Mouse (Mus musculus) neural tube, embryonic 12.5 days (tissue): Measurements from ENCODE around the gene Efcab9. TPM values are rescaled to one million over a fixed set of nuclear protein-coding genes. Genes with fewer than 3 reads are reported as not detected.

Experiments
- ATAC-seq: fragments of 200-750 bp; cut with Nextera tagmentation; 2 replicates; pipeline ENCODE4 v1.8.0; 2017; ENCODE audit warnings: low read depth, mild to moderate bottlenecking, moderate TSS enrichment, moderate library complexity; ENCODE audit not compliant: low FRiP score
- H3K27ac ChIP-seq: fragments of 300-500 bp; sonication (generic); 2 replicates; pipeline ENCODE4 v1.5.1; 2016
- H3K27me3 ChIP-seq: fragments of 300-500 bp; sonication (generic); replicated peaks from 2 replicates; pipeline ENCODE4 v1.6.1; 2016; ENCODE audit warnings: mild to moderate bottlenecking
- H3K36me3 ChIP-seq: fragments of 300-500 bp; sonication (generic); 2 replicates; pipeline ENCODE4 v1.6.1; 2016; ENCODE audit warnings: mild to moderate bottlenecking
- H3K4me1 ChIP-seq: fragments of 300-500 bp; sonication (generic); 2 replicates; pipeline ENCODE4 v1.6.1; 2016
- H3K4me2 ChIP-seq: fragments of 300-500 bp; sonication (generic); replicated peaks from 2 replicates; pipeline ENCODE4 v1.6.1; 2016; ENCODE audit warnings: mild to moderate bottlenecking
- H3K4me3 ChIP-seq: fragments of 300-500 bp; sonication (generic); 2 replicates; pipeline ENCODE4 v1.5.1; 2016
- H3K9ac ChIP-seq: fragments of 300-500 bp; sonication (generic); 2 replicates; pipeline ENCODE4 v1.6.1; 2016; ENCODE audit warnings: mild to moderate bottlenecking
- H3K9me3 ChIP-seq: fragments of 300-500 bp; sonication (generic); 2 replicates; pipeline ENCODE4 v1.6.1; 2016; ENCODE audit warnings: mild to moderate bottlenecking
- WGBS: fragments of 180-500 bp; shearing (Covaris S2); methylation state at CpG from one replicate; pipeline ENCODE4 v1.1.7; 2016; 5-methylcytosine and 5-hydroxymethylcytosine counted together
- polyA plus RNA-seq: library from polyadenylated mRNA; unstranded; fragments of >200 nt; fragmentation: Nextera tagmentation; extraction: Ambion mirVana; gene quantifications from 2 replicates; pipeline ENCODE4 v1.2.1, GENCODE M21; 2016

Gene Efcab9
- polyA plus RNA-seq, 1 experiment from 2014 or later, result 0.51 TPM

DNA sequence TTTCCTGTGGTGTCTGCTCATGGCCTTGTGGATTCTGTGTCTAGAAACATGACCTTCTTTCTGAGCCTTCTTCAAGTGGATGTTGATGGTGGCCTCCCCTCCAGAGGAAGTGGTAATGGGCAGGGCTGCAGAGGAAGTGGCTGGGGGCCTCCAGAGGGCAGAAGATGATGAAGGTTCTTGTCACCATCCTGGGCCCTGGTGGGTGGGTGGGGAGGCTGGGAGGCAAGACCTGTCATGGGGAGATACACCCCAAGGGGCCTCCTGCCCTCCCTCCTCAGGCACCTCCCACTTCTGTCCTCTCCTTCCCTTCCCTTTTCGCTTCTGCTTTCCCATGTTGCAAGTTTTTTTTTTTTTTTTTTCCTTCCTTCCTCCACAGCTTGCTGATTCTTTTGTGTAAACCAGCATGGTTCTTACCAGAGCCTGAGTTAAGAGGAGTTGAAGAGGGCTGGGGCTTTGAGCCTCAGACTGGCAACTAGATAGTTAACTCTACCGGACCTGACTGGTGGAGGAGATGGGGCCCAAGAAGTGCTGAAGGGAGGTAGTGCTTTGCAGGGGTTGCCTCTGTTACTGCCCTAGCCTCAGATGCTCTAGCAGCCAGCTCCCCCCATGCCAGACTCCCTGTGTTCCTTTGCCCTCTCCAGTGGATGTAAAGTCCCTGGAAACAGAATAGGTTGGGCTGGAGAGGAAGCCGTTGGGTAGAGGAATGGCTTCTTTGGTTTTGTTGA is 11.0 kb upstream of the Efcab9 start:
- WGBS, result 50% methylated on average over 2 of the region's 3 CpGs
- no peaks in the 10 kb centered on the region for H3K9me3 ChIP-seq
- no peak overlapping the region for H3K27ac ChIP-seq
- peaks cover 23% of the 10 kb centered on the region for H3K4me1 ChIP-seq
- H3K4me2 ChIP-seq, result no peak overlapping the region
- no peak overlapping the region for H3K9ac ChIP-seq
- H3K4me3 ChIP-seq, result no peak overlapping the region
- no peaks in the 10 kb centered on the region for H3K36me3 ChIP-seq
- ATAC-seq, result no peak
- H3K27me3 ChIP-seq, result no peaks in the 10 kb centered on the region

DNA sequence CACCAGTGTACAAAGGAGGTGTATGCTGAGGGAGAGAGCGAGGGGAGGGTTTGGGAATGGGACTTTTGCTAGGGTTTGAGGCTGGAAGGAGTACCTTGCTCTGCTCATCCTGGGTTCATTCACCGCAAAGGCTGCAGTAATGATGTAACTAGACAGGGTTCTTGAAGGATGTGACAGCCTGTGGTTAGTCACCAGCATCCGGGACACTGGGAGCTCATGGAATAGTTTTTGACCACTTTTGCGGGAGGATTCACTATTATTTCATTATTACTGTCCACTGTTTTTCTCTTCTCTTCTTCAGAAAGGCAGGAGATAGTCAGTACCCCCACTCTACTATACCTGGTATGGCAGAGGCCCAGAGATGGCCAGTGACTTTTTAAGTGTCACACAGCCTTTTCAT is 10.3 kb upstream of the Efcab9 start:
- H3K36me3 ChIP-seq, result no peaks in the 10 kb centered on the region
- 96% methylated on average over 4 of the region's 4 CpGs for WGBS
- H3K9ac ChIP-seq, result no peak overlapping the region
- peaks cover 29% of the 10 kb centered on the region for H3K4me1 ChIP-seq
- no peaks in the 10 kb centered on the region for H3K9me3 ChIP-seq
- no peak overlapping the region for H3K4me3 ChIP-seq
- no peak for ATAC-seq
- no peak overlapping the region for H3K4me2 ChIP-seq
- H3K27me3 ChIP-seq, result no peaks in the 10 kb centered on the region
- H3K27ac ChIP-seq, result no peak overlapping the region

DNA sequence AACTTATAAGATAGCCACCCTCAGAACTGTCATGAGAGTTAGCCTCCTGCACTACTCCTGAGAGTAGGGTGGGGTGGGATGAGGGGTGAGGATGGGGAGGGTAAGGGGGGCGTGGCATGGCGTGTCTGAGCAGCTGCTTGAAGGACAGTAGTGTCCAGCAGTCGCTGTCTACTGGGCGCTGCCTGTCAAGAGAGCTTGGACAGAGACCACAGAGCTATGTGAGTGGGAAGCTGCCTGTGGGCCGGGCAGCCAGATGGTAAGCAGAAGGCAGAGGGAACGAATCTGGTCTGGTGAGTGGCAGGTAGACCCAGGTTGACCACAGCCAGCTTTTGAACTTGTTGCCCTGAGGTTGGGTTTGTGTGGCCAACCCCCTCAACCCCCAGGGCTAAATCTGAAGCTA is 8.6 kb upstream of the Efcab9 start:
- 83% methylated on average over 6 of the region's 6 CpGs for WGBS
- Histone ChIP-seq H3K36me3 (no peaks in the 10 kb centered on the region), H3K9me3 (no peaks in the 10 kb centered on the region), H3K4me2 (no peak overlapping the region), H3K4me3 (no peak overlapping the region), H3K27ac (no peak overlapping the region), H3K9ac (no peak overlapping the region), H3K4me1 (peaks cover 33% of the 10 kb centered on the region), H3K27me3 (no peaks in the 10 kb centered on the region)
- ATAC-seq, result no peak

DNA sequence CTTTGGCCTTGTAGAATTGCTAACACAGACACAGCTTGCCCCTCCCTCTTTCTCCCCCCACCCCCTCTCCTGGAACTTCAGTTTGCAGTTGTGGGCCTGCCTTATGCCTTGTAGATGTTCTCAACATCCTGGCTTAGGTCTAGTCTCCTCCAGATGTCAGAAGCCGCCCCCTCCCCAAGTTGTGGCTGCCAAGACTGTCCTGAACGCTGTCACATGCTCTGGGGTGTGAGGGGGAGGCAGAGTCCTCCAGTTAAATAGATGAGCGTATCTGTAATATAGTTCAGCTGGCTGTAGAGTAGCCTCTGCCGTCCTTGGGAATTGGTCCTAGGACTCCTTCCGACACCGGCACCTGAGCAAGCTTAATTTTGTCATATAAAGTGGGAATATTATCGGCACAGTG is 7.8 kb upstream of the Efcab9 start:
- no peak overlapping the region for H3K4me2 ChIP-seq
- no peak overlapping the region for H3K9ac ChIP-seq
- ATAC-seq, result no peak
- no peaks in the 10 kb centered on the region for H3K36me3 ChIP-seq
- H3K4me1 ChIP-seq, result peaks cover 35% of the 10 kb centered on the region
- 95% methylated on average over 7 of the region's 7 CpGs for WGBS
- H3K27me3 ChIP-seq, result peaks cover 2% of the 10 kb centered on the region; the same call in 1 of the 2 replicates
- H3K9me3 ChIP-seq, result no peaks in the 10 kb centered on the region
- H3K27ac ChIP-seq, result no peak overlapping the region
- H3K4me3 ChIP-seq, result no peak overlapping the region

DNA sequence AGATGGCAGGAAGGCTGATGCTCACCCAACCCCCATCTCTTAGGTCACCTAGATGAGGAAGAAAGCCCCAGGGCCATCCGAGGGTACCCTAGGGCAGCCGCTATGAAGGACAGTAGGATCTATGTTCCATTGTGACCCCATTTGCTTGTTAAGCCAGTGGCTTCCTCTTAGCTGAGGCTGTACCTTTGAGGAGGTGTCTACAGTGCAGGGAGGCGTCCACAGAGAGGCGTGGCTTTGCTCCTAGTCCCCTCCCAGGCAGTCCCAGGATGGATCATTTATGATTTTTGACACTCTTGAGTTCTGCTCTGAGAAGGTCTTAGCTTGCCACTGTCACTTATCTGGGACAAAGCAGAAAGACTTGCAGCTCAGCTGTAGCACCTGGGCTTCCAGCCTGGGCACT is 7.0 kb upstream of the Efcab9 start:
- Histone ChIP-seq H3K36me3 (no peaks in the 10 kb centered on the region), H3K27ac (no peak overlapping the region), H3K4me3 (no peak overlapping the region), H3K9ac (no peak overlapping the region), H3K27me3 (peaks cover 5% of the 10 kb centered on the region; the same call in 1 of the 2 replicates), H3K4me2 (no peak overlapping the region), H3K9me3 (no peaks in the 10 kb centered on the region), H3K4me1 (peaks cover 44% of the 10 kb centered on the region)
- ATAC-seq, result no peak
- WGBS, result 87% methylated on average over 4 of the region's 4 CpGs

DNA sequence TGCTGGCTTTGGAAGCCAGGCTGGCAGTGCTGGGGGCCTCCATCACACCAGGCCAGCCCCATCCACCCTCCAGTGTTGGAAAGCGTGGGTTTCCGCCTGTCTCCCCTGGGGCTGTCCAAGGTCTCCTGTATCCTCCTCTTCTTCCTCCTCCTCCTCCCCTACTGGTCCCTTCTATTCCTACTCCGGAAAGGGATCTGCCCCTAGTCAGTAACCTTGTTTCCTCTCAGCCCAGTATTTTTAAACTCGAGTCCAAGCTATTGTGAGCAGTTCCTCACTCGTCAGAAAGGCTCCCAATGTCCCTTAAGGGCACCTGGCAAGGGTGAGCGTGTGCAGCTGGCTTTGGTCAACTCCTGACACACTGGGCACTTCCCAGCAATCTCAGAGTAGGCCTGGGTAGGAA is 6.6 kb upstream of the Efcab9 start:
- Histone ChIP-seq H3K36me3 (no peaks in the 10 kb centered on the region), H3K9me3 (no peaks in the 10 kb centered on the region), H3K4me2 (no peak overlapping the region), H3K4me1 (peaks cover 48% of the 10 kb centered on the region), H3K27ac (no peak overlapping the region), H3K27me3 (peaks cover 5% of the 10 kb centered on the region; the same call in 1 of the 2 replicates), H3K4me3 (no peak overlapping the region), H3K9ac (no peak overlapping the region)
- ATAC-seq, result no peak
- WGBS, result 62% methylated on average over 6 of the region's 6 CpGs

DNA sequence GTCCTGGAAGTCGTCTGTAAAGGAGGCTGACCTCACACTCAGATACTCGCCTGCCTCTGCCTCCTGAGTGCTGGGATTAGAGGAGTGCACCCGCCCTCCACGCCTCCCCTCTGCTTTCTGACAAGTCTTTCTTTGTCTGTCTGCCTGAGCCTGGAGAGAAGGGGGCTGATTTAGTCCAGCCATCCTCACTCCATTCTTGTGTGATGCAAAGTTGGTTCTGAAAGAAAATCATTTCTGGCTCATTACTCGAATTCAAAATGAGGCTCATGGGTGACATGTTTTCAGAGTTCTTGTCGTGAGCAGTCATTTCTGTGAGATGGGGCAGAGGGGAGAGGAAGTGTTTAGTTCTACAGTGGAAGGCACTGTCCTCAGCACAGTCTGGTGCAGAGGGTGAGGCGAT is 5.1 kb upstream of the Efcab9 start:
- no peaks in the 10 kb centered on the region for H3K36me3 ChIP-seq
- H3K27ac ChIP-seq, result peak overlapping the region; percentile 37; the same call in 1 of the 2 replicates
- 23% methylated on average over 7 of the region's 7 CpGs for WGBS
- H3K9me3 ChIP-seq, result no peaks in the 10 kb centered on the region
- peaks cover 7% of the 10 kb centered on the region; the same call in 1 of the 2 replicates for H3K27me3 ChIP-seq
- H3K4me3 ChIP-seq, result no peak overlapping the region
- ATAC-seq, result 0 out of 2 replicates have a peak, but pooled peaks have one; percentile 23
- no peak overlapping the region for H3K4me2 ChIP-seq
- H3K9ac ChIP-seq, result no peak overlapping the region
- H3K4me1 ChIP-seq, result peaks cover 49% of the 10 kb centered on the region

DNA sequence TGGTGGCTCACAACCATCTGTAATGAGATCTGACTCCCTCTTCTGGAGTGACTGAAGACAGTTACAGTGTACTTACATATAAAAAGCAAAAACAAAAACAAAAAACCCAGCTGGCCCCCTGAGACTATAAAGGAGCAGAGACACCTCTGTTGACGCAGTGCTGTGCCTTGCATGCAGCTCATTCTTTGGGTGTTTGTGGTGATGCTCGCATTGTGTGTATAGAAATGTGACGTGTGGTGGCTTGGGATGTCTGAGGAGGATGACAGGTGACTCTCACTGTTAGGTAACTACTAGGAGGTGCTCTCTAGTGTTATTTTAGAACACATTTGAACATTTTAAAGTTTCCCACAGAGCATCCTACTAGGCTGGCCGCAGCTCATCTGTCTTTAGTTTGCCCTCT is 3.8 kb upstream of the Efcab9 start:
- WGBS, result 96% methylated on average over 4 of the region's 4 CpGs
- no peak for ATAC-seq
- Histone ChIP-seq H3K4me2 (no peak overlapping the region), H3K4me3 (no peak overlapping the region), H3K27ac (no peak overlapping the region), H3K9me3 (no peaks in the 10 kb centered on the region), H3K36me3 (no peaks in the 10 kb centered on the region), H3K4me1 (peaks cover 53% of the 10 kb centered on the region), H3K9ac (no peak overlapping the region), H3K27me3 (peaks cover 13% of the 10 kb centered on the region; the same call in 1 of the 2 replicates)

DNA sequence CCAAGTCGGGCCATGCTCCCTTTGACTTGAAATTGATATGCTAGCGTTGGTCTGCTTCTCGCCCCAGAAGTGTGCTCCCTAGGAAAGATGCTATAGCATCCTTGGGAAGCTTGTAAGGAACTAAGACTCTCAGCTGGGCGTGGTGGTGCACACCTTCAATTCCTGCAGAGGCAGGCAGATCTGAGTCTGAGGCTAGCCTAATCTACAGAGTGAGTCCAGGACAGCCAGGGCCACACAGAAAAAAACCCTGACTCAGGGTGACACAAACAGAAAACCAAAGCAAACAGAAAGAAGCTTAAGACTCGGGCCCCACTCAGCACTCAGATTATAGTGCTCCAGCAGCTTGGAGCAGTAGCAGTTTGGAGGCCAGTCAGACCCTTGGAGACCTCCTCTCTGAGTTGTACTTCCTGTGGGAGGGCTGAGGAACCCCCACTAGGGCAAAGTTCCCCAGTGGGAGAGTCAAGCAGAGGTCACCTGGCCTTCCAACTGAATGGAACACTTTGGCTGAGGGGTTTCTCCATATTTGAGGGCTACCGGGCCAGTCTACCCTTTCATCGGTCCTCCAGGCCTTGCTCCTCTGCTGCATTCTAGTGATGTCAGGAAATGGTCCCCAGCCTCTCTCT is 2.7 kb upstream of the Efcab9 start:
- H3K4me1 ChIP-seq, result peaks cover 53% of the 10 kb centered on the region

DNA sequence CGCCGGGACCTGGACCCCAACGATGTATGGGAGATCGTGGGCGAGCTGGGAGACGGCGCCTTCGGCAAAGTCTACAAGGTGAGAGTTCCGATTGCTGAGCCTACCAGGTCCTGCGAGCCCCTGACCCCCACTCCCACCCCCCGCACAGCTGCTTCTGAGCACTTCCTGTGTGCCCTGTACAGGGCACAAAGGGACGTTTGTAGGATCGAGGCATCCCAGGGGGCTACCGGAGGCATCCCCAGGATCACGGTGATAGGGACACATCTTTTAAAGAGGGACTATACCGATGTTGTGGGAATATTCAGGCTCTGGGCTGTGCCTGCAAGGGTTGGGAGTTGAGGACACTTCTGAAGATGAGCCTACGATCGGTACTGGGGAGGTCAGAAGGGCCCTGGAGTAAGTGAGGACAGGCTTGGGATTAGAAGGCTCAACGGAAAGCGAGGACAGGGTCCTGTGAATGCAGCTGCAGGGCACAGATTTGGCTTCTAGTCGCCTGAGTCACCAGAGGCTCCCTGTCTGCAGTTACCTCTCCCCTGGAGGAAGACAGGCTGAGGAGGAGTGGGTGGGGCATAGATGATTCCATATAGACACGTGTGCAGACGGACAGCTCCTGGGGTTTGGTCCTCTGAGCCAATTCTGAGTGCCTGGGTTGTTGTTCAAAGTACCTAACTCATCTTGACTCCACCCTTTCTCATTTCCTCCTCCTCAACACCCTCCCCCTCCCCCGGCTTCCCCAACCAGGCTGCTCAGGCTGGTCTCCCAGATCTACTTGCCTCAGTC is 1.8 kb upstream of the Efcab9 start:
- Histone ChIP-seq H3K4me3 (peak overlapping the region; percentile 55), H3K27ac (no peak overlapping the region), H3K4me1 (peaks cover 46% of the 10 kb centered on the region), H3K9ac (peak overlapping the region; percentile 70), H3K27me3 (peaks cover 15% of the 10 kb centered on the region; the same call in 1 of the 2 replicates), H3K4me2 (peak overlapping the region; percentile 97), H3K36me3 (no peaks in the 10 kb centered on the region), H3K9me3 (no peaks in the 10 kb centered on the region)
- 2% methylated on average over 24 of the region's 24 CpGs for WGBS
- peak; percentile 55 for ATAC-seq

More for the DNA sequence above, 2.7 kb upstream of the Efcab9 start:
- no peak overlapping the region for H3K9ac ChIP-seq
- peak overlapping the region; percentile 97 for H3K4me2 ChIP-seq
- H3K9me3 ChIP-seq, result no peaks in the 10 kb centered on the region
- ATAC-seq, result no peak
- H3K27me3 ChIP-seq, result peaks cover 13% of the 10 kb centered on the region; the same call in 1 of the 2 replicates
- H3K4me3 ChIP-seq, result no peak overlapping the region
- no peaks in the 10 kb centered on the region for H3K36me3 ChIP-seq
- 76% methylated on average over 7 of the region's 7 CpGs for WGBS
- no peak overlapping the region for H3K27ac ChIP-seq

DNA sequence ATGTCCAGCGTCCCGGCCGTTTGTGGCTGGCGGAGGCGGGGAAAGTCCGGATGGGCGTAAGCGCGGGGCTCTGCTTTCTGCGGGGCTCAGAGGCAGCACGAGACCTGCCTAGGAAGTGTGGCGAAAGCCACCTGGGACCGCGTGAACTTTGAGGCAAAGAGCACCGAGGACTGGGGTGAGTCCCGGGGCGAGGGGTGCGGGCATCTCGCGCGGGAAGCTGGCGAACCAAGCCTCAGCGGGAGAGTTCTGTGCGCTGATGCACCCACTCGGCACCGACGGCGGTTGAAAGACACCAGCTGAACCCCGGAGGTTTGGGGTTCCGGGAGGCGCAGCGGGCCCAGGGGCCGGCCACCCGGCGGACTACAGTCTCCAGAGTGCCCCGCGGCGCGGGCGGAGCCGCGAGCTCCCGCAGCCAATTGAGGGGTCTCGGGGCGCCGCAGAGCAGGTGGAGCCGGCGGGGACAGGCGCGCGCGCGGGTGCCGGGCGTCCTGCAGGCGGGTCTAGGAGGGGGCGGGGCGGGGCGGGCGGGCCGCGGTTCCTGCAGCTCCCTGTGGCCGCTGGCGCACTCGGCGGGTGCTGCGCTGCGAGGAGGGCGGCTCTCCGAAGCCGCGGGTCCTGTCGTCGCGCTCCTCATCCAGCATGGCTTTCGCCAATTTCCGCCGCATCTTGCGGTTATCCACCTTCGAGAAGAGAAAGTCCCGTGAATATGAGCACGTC is 1.0 kb upstream of the Efcab9 start, which contains the start of gene Stk10:
TSS of gene Stk10 (plus strand) at position 541 of the 717 bp plus-strand sequence.
- Histone ChIP-seq H3K36me3 (no peaks in the 10 kb centered on the region), H3K27me3 (peaks cover 15% of the 10 kb centered on the region; the same call in 1 of the 2 replicates), H3K9ac (peak within 1 kb of the TSS; percentile 70), H3K4me2 (peak within 1 kb of the TSS; percentile 97), H3K27ac (no peak within 1 kb of the TSS), H3K9me3 (no peaks in the 10 kb centered on the region), H3K4me3 (peak within 1 kb of the TSS; percentile 55), H3K4me1 (peaks cover 39% of the 10 kb centered on the region)
- peak; percentile 89 for ATAC-seq
- under 1% methylated on average over 65 of the region's 82 CpGs for WGBS
